Mouse (Mus musculus): ENCODE data around the gene Sema3d. TPM values are rescaled to one million over a fixed set of nuclear protein-coding genes. Genes with fewer than 3 reads are reported as not detected.
A peak's percentile ranks its signal among the peaks of the same experiment; 100 is the strongest.

The Sema3d gene
- polyA plus RNA-seq, 1 experiment from 2014 or later: 1.7 TPM

DNA sequence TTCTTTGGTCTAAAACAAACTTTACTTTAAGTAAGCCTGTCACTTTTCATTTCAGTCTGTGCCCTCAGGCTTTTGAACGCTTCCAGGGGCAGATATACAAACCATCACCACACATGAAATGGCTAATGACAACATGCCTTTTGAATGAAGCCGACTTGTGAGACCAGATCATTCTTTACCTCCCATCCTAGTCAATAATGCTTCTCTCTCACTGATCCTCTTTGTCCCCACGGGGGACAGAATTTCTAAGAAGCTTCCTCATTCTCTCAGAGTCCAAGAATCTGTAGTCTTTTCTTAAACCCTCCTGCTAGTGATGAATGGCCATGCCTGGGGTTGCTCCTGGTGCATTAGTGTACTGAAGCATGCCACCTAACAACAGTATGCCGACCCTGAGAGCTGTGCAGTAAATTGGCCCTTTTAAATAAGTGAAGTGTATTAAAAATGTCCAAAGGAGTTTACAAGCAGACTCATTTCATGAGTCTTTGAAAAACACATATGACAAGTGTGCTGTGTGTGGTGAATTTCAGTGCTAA, 142.1 kb downstream of the Sema3d start:
- H3K27me3 ChIP-seq (ENCODE audit: control insufficient read depth, insufficient read depth, low read length): no peaks in the 10 kb centered on the region
- peak; percentile 54 for DNase-seq (ENCODE audit: low spot score)
- H3K9ac ChIP-seq (ENCODE audit: low read length): no peak overlapping the region
- peaks cover 3% of the 10 kb centered on the region; the same call in 1 of the 2 replicates for H3K4me1 ChIP-seq (replicated peaks; ENCODE audit: control insufficient read depth, insufficient read depth, low read length)
- peak; percentile 88 for ATAC-seq (replicated peaks; ENCODE audit: low FRiP score)
- H3K4me3 ChIP-seq (ENCODE audit: low read depth, low read length): no peak overlapping the region
- no peak overlapping the region for H3K27ac ChIP-seq (ENCODE audit: low read depth, low read length)
- no peak overlapping the region for H3K4me2 ChIP-seq (ENCODE audit: low read depth, low read length, severe bottlenecking)
- no peaks in the 10 kb centered on the region for H3K36me3 ChIP-seq (ENCODE audit: control insufficient read depth, insufficient read depth, low read length)
- no peaks in the 10 kb centered on the region for H3K9me3 ChIP-seq (ENCODE audit: control insufficient read depth, low read length)
- 5% methylated on average over 4 of the region's 4 CpGs for WGBS

DNA sequence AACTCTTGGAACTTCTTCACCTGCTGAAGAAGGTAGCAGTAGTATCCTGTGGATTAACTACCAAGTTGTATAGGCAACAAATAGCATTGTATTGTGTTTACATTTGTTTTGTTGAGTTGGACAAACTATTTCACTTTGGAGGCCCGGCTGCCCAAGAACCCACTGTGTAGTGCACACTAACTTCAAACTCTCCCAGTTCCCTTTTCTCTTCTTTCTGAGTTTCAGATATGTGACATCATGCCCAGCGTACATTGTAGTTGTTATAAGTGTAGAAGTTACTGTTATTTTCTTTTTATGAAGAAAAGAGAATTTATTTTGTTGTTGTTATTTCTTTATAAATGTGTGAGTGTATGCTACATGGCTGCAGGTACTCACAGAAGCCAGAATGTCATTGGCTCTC, 145.4 kb downstream of the Sema3d start:
- ATAC-seq (replicated peaks; ENCODE audit: low FRiP score): no peak
- 87% methylated on average over 2 of the region's 2 CpGs for WGBS
- DNase-seq (ENCODE audit: low spot score): no peak

DNA sequence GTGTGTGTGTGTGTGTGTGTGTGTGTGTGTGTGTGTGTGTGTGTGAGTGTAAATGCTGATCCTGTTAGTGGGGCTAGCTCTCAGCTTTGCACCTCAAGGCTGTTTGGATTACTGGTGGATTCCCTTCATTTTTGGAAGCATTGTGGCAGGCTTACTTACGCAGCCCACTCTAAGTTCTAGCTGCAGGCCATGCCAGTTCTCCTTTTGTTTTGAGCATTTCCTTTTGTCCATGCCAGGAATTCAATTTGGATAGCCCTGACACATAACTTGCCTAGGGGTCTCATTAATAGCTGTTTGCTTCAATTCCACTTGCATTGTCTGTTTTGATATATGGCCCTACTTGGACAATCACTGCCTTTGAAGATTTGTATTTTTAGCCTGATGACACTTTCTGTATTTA, 146.6 kb downstream of the Sema3d start:
- peaks cover 3% of the 10 kb centered on the region; the same call in 1 of the 2 replicates for H3K4me1 ChIP-seq (replicated peaks; ENCODE audit: control insufficient read depth, insufficient read depth, low read length)
- H3K4me2 ChIP-seq (ENCODE audit: low read depth, low read length, severe bottlenecking): no peak overlapping the region
- H3K27me3 ChIP-seq (ENCODE audit: control insufficient read depth, insufficient read depth, low read length): no peaks in the 10 kb centered on the region
- 10% methylated on average over 1 of the region's 1 CpGs for WGBS
- no peak overlapping the region for H3K27ac ChIP-seq (ENCODE audit: low read depth, low read length)
- DNase-seq (ENCODE audit: low spot score) (no peak), ATAC-seq (replicated peaks; ENCODE audit: low FRiP score) (peak; percentile 49; the same call in 1 of the 2 replicates)
- no peaks in the 10 kb centered on the region for H3K36me3 ChIP-seq (ENCODE audit: control insufficient read depth, insufficient read depth, low read length)
- no peak overlapping the region for H3K4me3 ChIP-seq (ENCODE audit: low read depth, low read length)
- H3K9me3 ChIP-seq (ENCODE audit: control insufficient read depth, low read length): no peaks in the 10 kb centered on the region
- no peak overlapping the region for H3K9ac ChIP-seq (ENCODE audit: low read length)

More for the DNA sequence above, 145.4 kb downstream of the Sema3d start:
- no peaks in the 10 kb centered on the region for H3K36me3 ChIP-seq (ENCODE audit: control insufficient read depth, insufficient read depth, low read length)
- H3K4me1 ChIP-seq (replicated peaks; ENCODE audit: control insufficient read depth, insufficient read depth, low read length): peaks cover 3% of the 10 kb centered on the region; the same call in 1 of the 2 replicates
- H3K27ac ChIP-seq (ENCODE audit: low read depth, low read length): no peak overlapping the region
- H3K9me3 ChIP-seq (ENCODE audit: control insufficient read depth, low read length): no peaks in the 10 kb centered on the region
- no peak overlapping the region for H3K4me3 ChIP-seq (ENCODE audit: low read depth, low read length)
- H3K27me3 ChIP-seq (ENCODE audit: control insufficient read depth, insufficient read depth, low read length): no peaks in the 10 kb centered on the region
- no peak overlapping the region for H3K9ac ChIP-seq (ENCODE audit: low read length)
- no peak overlapping the region for H3K4me2 ChIP-seq (ENCODE audit: low read depth, low read length, severe bottlenecking)

DNA sequence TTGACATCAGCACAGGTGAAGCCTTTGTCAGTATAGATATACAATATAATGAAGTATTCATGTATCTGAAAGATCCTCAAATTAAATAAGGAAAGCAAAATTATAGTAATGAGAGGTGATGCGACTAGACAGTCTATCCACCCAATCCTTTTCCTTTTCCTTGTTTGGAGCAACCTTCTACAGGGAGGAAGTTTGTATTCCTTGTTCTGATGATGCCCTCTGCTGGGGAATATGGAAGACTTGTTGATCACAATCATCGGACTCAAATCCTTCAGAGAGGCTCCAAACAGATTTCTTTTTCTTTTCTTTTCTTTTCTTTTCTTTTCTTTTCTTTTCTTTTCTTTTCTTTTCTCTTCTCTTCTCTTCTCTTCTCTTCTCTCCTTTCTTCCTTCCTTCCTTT, 158.1 kb downstream of the Sema3d start:
- Histone ChIP-seq H3K9ac (ENCODE audit: low read length) (no peak overlapping the region), H3K27me3 (ENCODE audit: control insufficient read depth, insufficient read depth, low read length) (no peaks in the 10 kb centered on the region), H3K27ac (ENCODE audit: low read depth, low read length) (no peak overlapping the region), H3K4me1 (replicated peaks; ENCODE audit: control insufficient read depth, insufficient read depth, low read length) (no peaks in the 10 kb centered on the region), H3K9me3 (ENCODE audit: control insufficient read depth, low read length) (no peaks in the 10 kb centered on the region), H3K4me2 (ENCODE audit: low read depth, low read length, severe bottlenecking) (no peak overlapping the region), H3K36me3 (ENCODE audit: control insufficient read depth, insufficient read depth, low read length) (no peaks in the 10 kb centered on the region), H3K4me3 (ENCODE audit: low read depth, low read length) (no peak overlapping the region)
- ATAC-seq (replicated peaks; ENCODE audit: low FRiP score) (0 out of 2 replicates have a peak, but pooled peaks have one; percentile 56), DNase-seq (ENCODE audit: low spot score) (no peak)
- WGBS: 35% methylated on average over 2 of the region's 2 CpGs

DNA sequence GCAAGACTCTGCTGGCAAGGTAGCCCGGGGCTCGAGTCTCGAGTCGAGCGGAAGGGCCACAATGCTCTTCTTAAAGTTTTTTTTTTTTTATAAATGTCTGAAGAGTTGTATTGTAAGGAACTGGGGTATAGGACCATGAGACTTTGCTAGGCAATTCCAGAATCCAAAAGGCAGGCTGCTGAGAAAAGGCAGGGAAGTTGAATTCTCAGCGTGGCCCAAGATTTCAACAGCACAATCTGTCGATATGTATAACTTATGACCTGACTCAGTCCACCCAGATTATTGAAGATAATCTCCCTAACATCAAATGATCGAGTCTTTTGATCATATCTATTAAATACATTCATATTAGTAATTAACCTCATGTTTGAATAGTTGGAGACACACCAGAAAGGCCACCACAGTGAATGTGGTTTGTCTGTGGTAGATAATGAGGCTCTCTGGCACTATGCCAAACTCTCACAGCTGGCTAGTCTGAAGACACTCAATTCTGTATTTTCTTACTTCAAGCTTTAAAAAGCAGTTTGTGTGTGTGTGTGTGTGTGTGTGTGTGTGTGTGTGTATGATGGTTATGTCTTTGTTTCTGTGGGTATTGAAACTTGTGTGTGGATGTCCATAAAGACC, 166.0 kb downstream of the Sema3d start:
- no peak overlapping the region for H3K4me2 ChIP-seq (ENCODE audit: low read depth, low read length, severe bottlenecking)
- 89% methylated on average over 8 of the region's 8 CpGs for WGBS
- ATAC-seq (replicated peaks; ENCODE audit: low FRiP score) (peak; percentile 55; the same call in 1 of the 2 replicates), DNase-seq (ENCODE audit: low spot score) (no peak)
- no peak overlapping the region for H3K4me3 ChIP-seq (ENCODE audit: low read depth, low read length)
- no peaks in the 10 kb centered on the region for H3K9me3 ChIP-seq (ENCODE audit: control insufficient read depth, low read length)
- no peak overlapping the region for H3K9ac ChIP-seq (ENCODE audit: low read length)
- H3K4me1 ChIP-seq (replicated peaks; ENCODE audit: control insufficient read depth, insufficient read depth, low read length): no peaks in the 10 kb centered on the region
- no peak overlapping the region for H3K27ac ChIP-seq (ENCODE audit: low read depth, low read length)
- no peaks in the 10 kb centered on the region for H3K27me3 ChIP-seq (ENCODE audit: control insufficient read depth, insufficient read depth, low read length)
- no peaks in the 10 kb centered on the region for H3K36me3 ChIP-seq (ENCODE audit: control insufficient read depth, insufficient read depth, low read length)

DNA sequence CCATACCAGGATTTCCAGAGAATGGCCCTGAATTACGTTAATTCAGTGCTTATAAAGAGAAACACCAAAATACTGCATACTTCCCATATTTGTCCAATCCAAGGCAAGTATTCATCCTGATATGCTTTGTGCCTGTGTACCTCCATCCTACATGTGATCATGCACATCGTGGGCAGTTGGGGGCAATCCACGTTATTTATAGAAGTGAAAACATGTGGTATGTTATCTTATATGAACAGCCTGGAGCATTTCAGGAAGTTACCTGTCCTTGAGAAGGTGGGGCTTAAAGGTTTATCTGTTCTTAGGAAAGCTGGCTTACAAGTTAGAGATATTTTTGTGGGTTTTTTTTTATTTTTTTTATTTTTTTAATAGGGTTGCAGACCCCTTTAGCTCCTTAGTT, 172.2 kb downstream of the Sema3d start:
- 86% methylated on average over 3 of the region's 3 CpGs for WGBS

DNA sequence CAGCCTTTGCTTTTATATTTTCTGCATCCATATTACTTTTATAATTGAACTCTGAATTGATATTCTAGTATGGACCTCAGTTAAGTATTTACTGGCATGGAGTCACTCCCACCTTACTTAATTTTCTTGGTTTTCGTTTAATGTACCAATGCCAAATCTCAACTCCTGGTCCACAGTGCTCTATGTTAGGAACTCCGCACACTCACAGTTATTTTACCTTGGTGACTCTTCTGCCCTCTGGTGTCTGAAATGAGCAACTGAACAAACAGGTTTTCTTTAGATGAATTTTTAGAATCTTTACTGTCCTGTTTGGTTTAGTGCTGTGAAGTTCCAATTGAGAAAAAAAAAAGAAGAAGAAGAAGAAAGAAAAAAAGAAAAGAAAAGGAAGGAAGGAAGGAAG, 174.7 kb downstream of the Sema3d start:
- no peak for ATAC-seq (replicated peaks; ENCODE audit: low FRiP score)
- Histone ChIP-seq H3K36me3 (ENCODE audit: control insufficient read depth, insufficient read depth, low read length) (no peaks in the 10 kb centered on the region), H3K9me3 (ENCODE audit: control insufficient read depth, low read length) (no peaks in the 10 kb centered on the region), H3K9ac (ENCODE audit: low read length) (no peak overlapping the region), H3K4me2 (ENCODE audit: low read depth, low read length, severe bottlenecking) (no peak overlapping the region), H3K4me3 (ENCODE audit: low read depth, low read length) (no peak overlapping the region), H3K27me3 (ENCODE audit: control insufficient read depth, insufficient read depth, low read length) (no peaks in the 10 kb centered on the region), H3K4me1 (replicated peaks; ENCODE audit: control insufficient read depth, insufficient read depth, low read length) (no peaks in the 10 kb centered on the region), H3K27ac (ENCODE audit: low read depth, low read length) (no peak overlapping the region)
- WGBS: 50% methylated on average over 2 of the region's 2 CpGs
- DNase-seq (ENCODE audit: low spot score): no peak

More for the DNA sequence above, 172.2 kb downstream of the Sema3d start:
- Histone ChIP-seq H3K4me3 (ENCODE audit: low read depth, low read length) (no peak overlapping the region), H3K9ac (ENCODE audit: low read length) (no peak overlapping the region), H3K4me2 (ENCODE audit: low read depth, low read length, severe bottlenecking) (no peak overlapping the region), H3K27ac (ENCODE audit: low read depth, low read length) (no peak overlapping the region), H3K9me3 (ENCODE audit: control insufficient read depth, low read length) (no peaks in the 10 kb centered on the region), H3K4me1 (replicated peaks; ENCODE audit: control insufficient read depth, insufficient read depth, low read length) (no peaks in the 10 kb centered on the region), H3K36me3 (ENCODE audit: control insufficient read depth, insufficient read depth, low read length) (no peaks in the 10 kb centered on the region), H3K27me3 (ENCODE audit: control insufficient read depth, insufficient read depth, low read length) (no peaks in the 10 kb centered on the region)
- ATAC-seq (replicated peaks; ENCODE audit: low FRiP score): no peak
- DNase-seq (ENCODE audit: low spot score): no peak

DNA sequence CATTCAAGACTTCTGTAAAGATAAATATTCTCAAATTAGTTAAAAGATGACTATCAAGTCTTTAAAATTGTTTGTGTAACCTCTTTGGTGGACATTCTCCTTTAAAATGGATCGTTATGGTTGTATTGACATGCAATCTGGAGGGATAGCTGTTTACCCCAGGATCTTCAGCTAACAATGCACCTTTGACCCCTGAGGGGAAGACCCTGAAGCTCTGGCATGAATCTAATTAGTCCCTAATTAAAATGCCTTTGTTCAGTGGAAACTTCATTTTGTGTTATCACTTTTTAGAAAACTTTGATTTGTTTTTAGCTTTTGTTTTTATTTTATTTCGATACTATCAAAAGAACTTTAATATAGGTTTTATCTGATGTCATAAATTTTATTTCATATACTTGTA, 178.6 kb downstream of the Sema3d start:
- H3K27ac ChIP-seq (ENCODE audit: low read depth, low read length): no peak overlapping the region
- H3K4me3 ChIP-seq (ENCODE audit: low read depth, low read length): no peak overlapping the region
- no peaks in the 10 kb centered on the region for H3K27me3 ChIP-seq (ENCODE audit: control insufficient read depth, insufficient read depth, low read length)
- WGBS: 2% methylated on average over 2 of the region's 2 CpGs
- no peaks in the 10 kb centered on the region for H3K4me1 ChIP-seq (replicated peaks; ENCODE audit: control insufficient read depth, insufficient read depth, low read length)
- ATAC-seq (replicated peaks; ENCODE audit: low FRiP score) (no peak), DNase-seq (ENCODE audit: low spot score) (no peak)
- no peaks in the 10 kb centered on the region for H3K36me3 ChIP-seq (ENCODE audit: control insufficient read depth, insufficient read depth, low read length)
- no peaks in the 10 kb centered on the region for H3K9me3 ChIP-seq (ENCODE audit: control insufficient read depth, low read length)
- no peak overlapping the region for H3K4me2 ChIP-seq (ENCODE audit: low read depth, low read length, severe bottlenecking)
- no peak overlapping the region for H3K9ac ChIP-seq (ENCODE audit: low read length)

DNA sequence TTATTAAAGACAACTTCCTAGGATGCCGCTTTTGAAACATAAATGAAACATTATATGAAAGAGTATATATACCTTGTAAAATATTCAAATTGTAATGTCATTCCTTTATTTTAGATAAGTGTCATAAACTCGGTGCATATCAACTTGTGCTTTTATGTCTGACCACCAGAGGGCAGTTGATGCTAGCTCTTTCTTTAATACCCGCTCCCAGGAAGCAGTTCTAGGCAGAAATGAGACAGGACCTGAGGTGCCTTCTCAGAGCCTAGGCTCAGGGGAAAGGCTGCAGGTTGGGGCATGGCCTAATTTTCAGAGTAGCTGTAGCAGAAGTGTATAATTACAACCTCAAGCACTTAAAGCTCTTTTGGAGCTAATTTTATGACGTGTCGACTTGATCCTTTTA, 179.0 kb downstream of the Sema3d start:
- Histone ChIP-seq H3K9ac (ENCODE audit: low read length) (no peak overlapping the region), H3K4me3 (ENCODE audit: low read depth, low read length) (no peak overlapping the region), H3K36me3 (ENCODE audit: control insufficient read depth, insufficient read depth, low read length) (no peaks in the 10 kb centered on the region), H3K9me3 (ENCODE audit: control insufficient read depth, low read length) (no peaks in the 10 kb centered on the region), H3K4me2 (ENCODE audit: low read depth, low read length, severe bottlenecking) (no peak overlapping the region), H3K4me1 (replicated peaks; ENCODE audit: control insufficient read depth, insufficient read depth, low read length) (no peaks in the 10 kb centered on the region), H3K27ac (ENCODE audit: low read depth, low read length) (no peak overlapping the region), H3K27me3 (ENCODE audit: control insufficient read depth, insufficient read depth, low read length) (no peaks in the 10 kb centered on the region)
- DNase-seq (ENCODE audit: low spot score): peak; percentile 60
- peak; percentile 79 for ATAC-seq (replicated peaks; ENCODE audit: low FRiP score)
- 38% methylated on average over 5 of the region's 5 CpGs for WGBS

Data from forebrain, embryonic 11.5 days (tissue).